Mouse (Mus musculus) megakaryocyte progenitor cell, adult 5-6 weeks (primary cell): ENCODE measurements at regions not wholly inside any gene's neighbourhood (a gene's known extent, or its start where the extent isn't known, plus 50 kb on each side); places are given as distances from the start of the nearest gene placed in this dataset.

ENCODE experiments used
- ATAC-seq: replicated peaks from 2 replicates; pipeline ENCODE4 v1.8.0; 2016; ENCODE audit warnings: mild to moderate bottlenecking, moderate TSS enrichment, inconsistent platforms; ENCODE audit not compliant: poor library complexity

GRCm38 (mm10) chr8:127809203-127810155 is 548.9 kb upstream of the Nrp1 start:
- no peak for ATAC-seq

- no peak for ATAC-seq
Measured at GRCm38 (mm10) chr8:127811338-127811737, 547.1 kb upstream of the Nrp1 start.

- ATAC-seq = peak; percentile 98
Measured at GRCm38 (mm10) chr8:127814785-127815523, 543.5 kb upstream of the Nrp1 start.

GRCm38 (mm10) chr8:127820741-127821170 is 537.6 kb upstream of the Nrp1 start:
- no peak for ATAC-seq

GRCm38 (mm10) chr8:127821646-127822045 is 536.8 kb upstream of the Nrp1 start:
- no peak for ATAC-seq

- ATAC-seq = no peak
Measured at GRCm38 (mm10) chr8:127825041-127825440, 533.4 kb upstream of the Nrp1 start.

GRCm38 (mm10) chr8:127827826-127828225 is 530.6 kb upstream of the Nrp1 start:
- no peak for ATAC-seq

GRCm38 (mm10) chr8:127829659-127830058 is 528.7 kb upstream of the Nrp1 start:
- peak; percentile 63 for ATAC-seq

- no peak for ATAC-seq
Measured at GRCm38 (mm10) chr8:127834006-127834405, 524.4 kb upstream of the Nrp1 start.

- peak; percentile 73 for ATAC-seq
Measured at GRCm38 (mm10) chr8:127836410-127837206, 521.8 kb upstream of the Nrp1 start.

GRCm38 (mm10) chr8:127838311-127838710 is 520.1 kb upstream of the Nrp1 start:
- no peak for ATAC-seq

GRCm38 (mm10) chr8:127847332-127848018 is 510.9 kb upstream of the Nrp1 start:
- peak; percentile 87 for ATAC-seq

- ATAC-seq = no peak
Measured at GRCm38 (mm10) chr8:127849926-127850325, 508.5 kb upstream of the Nrp1 start.

GRCm38 (mm10) chr8:127855653-127856300 is 502.6 kb upstream of the Nrp1 start:
- ATAC-seq = no peak

- no peak for ATAC-seq
Measured at GRCm38 (mm10) chr8:127856351-127857135, 501.9 kb upstream of the Nrp1 start.

- no peak for ATAC-seq
Measured at GRCm38 (mm10) chr8:127859036-127859435, 499.4 kb upstream of the Nrp1 start.

GRCm38 (mm10) chr8:127860376-127860775 is 498.0 kb upstream of the Nrp1 start:
- no peak for ATAC-seq

GRCm38 (mm10) chr8:127860891-127861290 is 497.5 kb upstream of the Nrp1 start:
- ATAC-seq = no peak

GRCm38 (mm10) chr8:127884641-127885040 is 473.8 kb upstream of the Nrp1 start:
- ATAC-seq = no peak
